Mouse (Mus musculus) neural tube, embryonic 15.5 days (tissue): ENCODE results near the gene Myo9a. TPM values are rescaled to one million over a fixed set of nuclear protein-coding genes. Genes with fewer than 3 reads are reported as not detected.

ENCODE experiments used
- ATAC-seq: fragments of 200-750 bp; cut with Nextera tagmentation; 2 replicates; pipeline ENCODE4 v1.8.0; 2017; ENCODE audit warnings: mild to moderate bottlenecking, moderate TSS enrichment, moderate library complexity; ENCODE audit not compliant: low FRiP score
- H3K27ac ChIP-seq: fragments of 300-500 bp; sonication (generic); replicated peaks from 2 replicates; pipeline ENCODE4 v1.5.1; 2015; ENCODE audit warnings: mild to moderate bottlenecking, inconsistent platforms
- H3K27me3 ChIP-seq: fragments of 300-500 bp; sonication (generic); replicated peaks from 2 replicates; pipeline ENCODE4 v1.6.1; 2015; ENCODE audit warnings: inconsistent platforms
- H3K36me3 ChIP-seq: fragments of 300-500 bp; sonication (generic); 2 replicates; pipeline ENCODE4 v1.6.1; 2015; ENCODE audit warnings: inconsistent platforms
- H3K4me1 ChIP-seq: fragments of 300-500 bp; sonication (generic); 2 replicates; pipeline ENCODE4 v1.6.1; 2015; ENCODE audit warnings: inconsistent platforms
- H3K4me2 ChIP-seq: fragments of 300-500 bp; sonication (generic); 2 replicates; pipeline ENCODE4 v1.6.1; 2015; ENCODE audit warnings: inconsistent platforms, mild to moderate bottlenecking, moderate library complexity
- H3K4me3 ChIP-seq: fragments of 300-500 bp; sonication (generic); replicated peaks from 2 replicates; pipeline ENCODE4 v1.5.1; 2015; ENCODE audit warnings: mild to moderate bottlenecking, inconsistent platforms
- H3K9ac ChIP-seq: fragments of 300-500 bp; sonication (generic); replicated peaks from 2 replicates; pipeline ENCODE4 v1.6.1; 2015; ENCODE audit warnings: mild to moderate bottlenecking, inconsistent platforms
- H3K9me3 ChIP-seq: fragments of 300-500 bp; sonication (generic); replicated peaks from 2 replicates; pipeline ENCODE4 v1.6.1; 2016; ENCODE audit warnings: inconsistent platforms
- WGBS: fragments of 180-500 bp; shearing (Covaris S2); methylation state at CpG from one replicate; pipeline ENCODE4 v1.1.7; 2015; ENCODE audit warnings: mixed read lengths; 5-methylcytosine and 5-hydroxymethylcytosine counted together
- polyA plus RNA-seq: library from polyadenylated mRNA; unstranded; fragments of >200 nt; fragmentation: Nextera tagmentation; extraction: Ambion mirVana; gene quantifications from 2 replicates; pipeline ENCODE4 v1.2.1, GENCODE M21; 2015

The Myo9a gene
- polyA plus RNA-seq, 1 experiment from 2014 or later, result 23.8 TPM

- no peaks in the 10 kb centered on the region for H3K9me3 ChIP-seq
- H3K4me1 ChIP-seq, result peaks cover 10% of the 10 kb centered on the region
- no peaks in the 10 kb centered on the region for H3K36me3 ChIP-seq
- ATAC-seq, result no peak
- 0 out of 2 replicates have a peak, but pooled peaks cover 6% of the 10 kb centered on the region for H3K27me3 ChIP-seq
- no peak overlapping the region for H3K27ac ChIP-seq
- no peak overlapping the region for H3K4me2 ChIP-seq
- H3K9ac ChIP-seq, result no peak overlapping the region
- no peak overlapping the region for H3K4me3 ChIP-seq
- 80% methylated on average over 10 of the region's 10 CpGs for WGBS
These were observed 25.2 kb upstream of the Myo9a start for GRCm38 (mm10) chr9:59725515-59725914.

GRCm38 (mm10) chr9:59727569-59728286, 23.0 kb upstream of the Myo9a start:
- peaks cover 10% of the 10 kb centered on the region for H3K4me1 ChIP-seq
- WGBS, result 89% methylated on average over 11 of the region's 11 CpGs
- H3K36me3 ChIP-seq, result no peaks in the 10 kb centered on the region
- H3K4me3 ChIP-seq, result no peak overlapping the region
- no peak overlapping the region for H3K27ac ChIP-seq
- no peak for ATAC-seq
- no peaks in the 10 kb centered on the region for H3K9me3 ChIP-seq
- no peaks in the 10 kb centered on the region for H3K27me3 ChIP-seq
- no peak overlapping the region for H3K9ac ChIP-seq
- H3K4me2 ChIP-seq, result no peak overlapping the region

- Histone ChIP-seq H3K9me3 (no peaks in the 10 kb centered on the region), H3K36me3 (no peaks in the 10 kb centered on the region), H3K27ac (no peak overlapping the region), H3K4me1 (no peaks in the 10 kb centered on the region), H3K27me3 (no peaks in the 10 kb centered on the region), H3K9ac (no peak overlapping the region), H3K4me3 (no peak overlapping the region), H3K4me2 (no peak overlapping the region)
- no peak for ATAC-seq
- 89% methylated on average over 5 of the region's 5 CpGs for WGBS
These were observed 19.6 kb upstream of the Myo9a start for GRCm38 (mm10) chr9:59731136-59731535.

DNA sequence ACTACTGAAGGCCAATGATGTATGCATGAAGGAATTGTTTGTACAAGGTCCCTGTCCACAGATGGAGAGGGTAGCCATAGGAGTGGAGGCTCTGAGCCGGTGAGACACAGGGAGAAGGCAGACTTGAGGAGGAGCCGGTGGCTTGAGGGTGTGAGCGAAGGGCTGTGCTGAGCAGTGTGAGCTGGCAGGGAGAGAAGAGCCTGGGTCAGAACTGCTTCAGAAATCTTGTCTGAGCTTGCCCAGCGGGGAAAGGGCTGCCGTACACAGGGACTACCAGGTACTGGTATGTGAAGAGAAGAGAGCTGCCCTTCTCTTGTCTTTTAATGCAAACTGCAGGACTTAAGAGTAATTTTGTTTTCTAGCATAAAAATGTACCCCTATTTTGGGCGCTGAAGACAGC, 17.6 kb upstream of the Myo9a start:
- H3K27me3 ChIP-seq, result no peaks in the 10 kb centered on the region
- no peaks in the 10 kb centered on the region for H3K36me3 ChIP-seq
- no peak for ATAC-seq
- no peak overlapping the region for H3K4me3 ChIP-seq
- 81% methylated on average over 6 of the region's 6 CpGs for WGBS
- H3K4me2 ChIP-seq, result no peak overlapping the region
- H3K4me1 ChIP-seq, result no peaks in the 10 kb centered on the region
- H3K9ac ChIP-seq, result no peak overlapping the region
- H3K9me3 ChIP-seq, result no peaks in the 10 kb centered on the region
- no peak overlapping the region for H3K27ac ChIP-seq

GRCm38 (mm10) chr9:59735394-59735793, 15.3 kb upstream of the Myo9a start:
- Histone ChIP-seq H3K4me1 (no peaks in the 10 kb centered on the region), H3K9me3 (no peaks in the 10 kb centered on the region), H3K27ac (no peak overlapping the region), H3K9ac (no peak overlapping the region), H3K27me3 (no peaks in the 10 kb centered on the region), H3K4me3 (no peak overlapping the region), H3K36me3 (no peaks in the 10 kb centered on the region), H3K4me2 (no peak overlapping the region)
- ATAC-seq, result no peak
- WGBS, result 74% methylated on average over 4 of the region's 4 CpGs

GRCm38 (mm10) chr9:59740593-59740992, 10.1 kb upstream of the Myo9a start:
- no peak overlapping the region for H3K4me2 ChIP-seq
- no peaks in the 10 kb centered on the region for H3K36me3 ChIP-seq
- H3K9ac ChIP-seq, result no peak overlapping the region
- H3K27ac ChIP-seq, result no peak overlapping the region
- ATAC-seq, result no peak
- no peaks in the 10 kb centered on the region for H3K9me3 ChIP-seq
- 88% methylated on average over 2 of the region's 2 CpGs for WGBS
- H3K4me1 ChIP-seq, result no peaks in the 10 kb centered on the region
- H3K27me3 ChIP-seq, result no peaks in the 10 kb centered on the region
- no peak overlapping the region for H3K4me3 ChIP-seq

- 94% methylated on average over 3 of the region's 3 CpGs for WGBS
- H3K9ac ChIP-seq, result no peak overlapping the region
- no peaks in the 10 kb centered on the region for H3K36me3 ChIP-seq
- no peak overlapping the region for H3K4me3 ChIP-seq
- H3K4me2 ChIP-seq, result no peak overlapping the region
- no peaks in the 10 kb centered on the region for H3K9me3 ChIP-seq
- no peak for ATAC-seq
- no peak overlapping the region for H3K27ac ChIP-seq
- H3K4me1 ChIP-seq, result no peaks in the 10 kb centered on the region
- no peaks in the 10 kb centered on the region for H3K27me3 ChIP-seq
These were observed 6.8 kb upstream of the Myo9a start for GRCm38 (mm10) chr9:59743903-59744302.

DNA sequence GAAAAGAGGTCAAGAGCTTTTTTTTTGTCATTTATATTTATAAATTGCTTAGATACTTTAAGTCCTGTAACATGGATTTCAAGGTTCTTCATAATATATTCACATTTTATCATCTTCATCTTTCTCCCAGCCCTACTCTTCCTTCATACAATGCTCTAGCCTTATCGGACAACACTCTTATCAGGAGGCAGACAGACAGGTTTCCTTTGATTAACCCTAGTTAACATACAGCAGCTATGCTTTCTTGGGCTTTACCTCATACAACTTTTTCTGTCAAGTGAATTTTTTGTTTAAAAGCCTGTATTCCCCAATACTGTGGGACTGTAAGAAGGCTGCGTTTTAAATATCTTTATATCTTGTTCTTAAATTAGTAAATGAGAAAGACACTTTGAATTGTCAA, 2.3 kb upstream of the Myo9a start:
- H3K4me3 ChIP-seq, result no peak overlapping the region
- peaks cover 10% of the 10 kb centered on the region for H3K4me1 ChIP-seq
- H3K9ac ChIP-seq, result no peak overlapping the region
- WGBS, result 96% methylated on average over 2 of the region's 2 CpGs
- H3K9me3 ChIP-seq, result no peaks in the 10 kb centered on the region
- H3K4me2 ChIP-seq, result no peak overlapping the region
- ATAC-seq, result no peak
- H3K27me3 ChIP-seq, result no peaks in the 10 kb centered on the region
- no peaks in the 10 kb centered on the region for H3K36me3 ChIP-seq
- no peak overlapping the region for H3K27ac ChIP-seq

DNA sequence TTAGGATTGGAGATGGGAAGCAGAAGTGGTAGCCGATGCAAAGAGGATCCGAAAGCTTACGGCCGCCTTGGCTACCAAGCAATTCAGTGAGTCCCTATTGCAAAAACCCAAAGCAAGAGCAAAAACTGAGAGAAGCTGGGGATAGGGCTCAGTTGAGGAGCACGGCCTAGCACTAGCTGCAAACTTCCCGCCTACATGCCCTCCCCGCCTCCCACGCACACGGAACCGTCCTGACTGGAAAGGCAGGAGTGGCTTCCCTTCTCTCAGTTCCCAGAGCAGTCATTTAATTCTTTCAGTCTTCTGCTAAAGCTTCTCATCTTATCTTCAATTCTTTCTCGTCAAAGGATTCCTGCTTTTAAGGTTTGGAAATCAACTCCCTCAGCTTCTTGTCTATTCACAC, 1.7 kb upstream of the Myo9a start:
- no peaks in the 10 kb centered on the region for H3K9me3 ChIP-seq
- peak overlapping the region; percentile 74; the same call in 1 of the 2 replicates for H3K4me2 ChIP-seq
- ATAC-seq, result no peak
- H3K4me1 ChIP-seq, result peaks cover 10% of the 10 kb centered on the region
- no peak overlapping the region; the same call in 1 of the 2 replicates for H3K27ac ChIP-seq
- no peaks in the 10 kb centered on the region for H3K36me3 ChIP-seq
- H3K4me3 ChIP-seq, result no peak overlapping the region
- 93% methylated on average over 11 of the region's 11 CpGs for WGBS
- no peaks in the 10 kb centered on the region for H3K27me3 ChIP-seq
- no peak overlapping the region for H3K9ac ChIP-seq

- Histone ChIP-seq H3K9me3 (no peaks in the 10 kb centered on the region), H3K4me2 (peak overlapping the region; percentile 74), H3K36me3 (no peaks in the 10 kb centered on the region), H3K27ac (peak overlapping the region; percentile 92), H3K9ac (peak overlapping the region; percentile 75), H3K27me3 (no peaks in the 10 kb centered on the region), H3K4me1 (peaks cover 10% of the 10 kb centered on the region), H3K4me3 (peak overlapping the region; percentile 96)
- no peak for ATAC-seq
- 35% methylated on average over 12 of the region's 12 CpGs for WGBS
These were observed 973 bp upstream of the Myo9a start for GRCm38 (mm10) chr9:59749581-59750265.

- no peaks in the 10 kb centered on the region for H3K27me3 ChIP-seq
- peak overlapping the region; percentile 81 for H3K9ac ChIP-seq
- 0% methylated on average over 33 of the region's 49 CpGs for WGBS
- H3K36me3 ChIP-seq, result no peaks in the 10 kb centered on the region
- peak; percentile 92 for ATAC-seq
- peak overlapping the region; percentile 68 for H3K4me2 ChIP-seq
- no peaks in the 10 kb centered on the region for H3K9me3 ChIP-seq
- peak overlapping the region; percentile 96 for H3K4me3 ChIP-seq
- H3K4me1 ChIP-seq, result peaks cover 10% of the 10 kb centered on the region
- peak overlapping the region; percentile 95 for H3K27ac ChIP-seq
These were observed 428 bp downstream of the Myo9a start for GRCm38 (mm10) chr9:59751066-59751581.

- peak overlapping the region; percentile 96 for H3K4me3 ChIP-seq
- H3K9ac ChIP-seq, result peak overlapping the region; percentile 81
- ATAC-seq, result no peak
- WGBS, result 5% methylated on average over 2 of the region's 2 CpGs
- no peaks in the 10 kb centered on the region for H3K27me3 ChIP-seq
- peak overlapping the region; percentile 95 for H3K27ac ChIP-seq
- H3K36me3 ChIP-seq, result no peaks in the 10 kb centered on the region
- H3K9me3 ChIP-seq, result no peaks in the 10 kb centered on the region
- peaks cover 10% of the 10 kb centered on the region for H3K4me1 ChIP-seq
- H3K4me2 ChIP-seq, result peak overlapping the region; percentile 68
These were observed 1.3 kb downstream of the Myo9a start for GRCm38 (mm10) chr9:59751966-59752365.
